Mouse (Mus musculus): ENCODE results near the gene Ankrd33b.
A peak's percentile ranks its signal among the peaks of the same experiment; 100 is the strongest.

Gene Ankrd33b

DNA sequence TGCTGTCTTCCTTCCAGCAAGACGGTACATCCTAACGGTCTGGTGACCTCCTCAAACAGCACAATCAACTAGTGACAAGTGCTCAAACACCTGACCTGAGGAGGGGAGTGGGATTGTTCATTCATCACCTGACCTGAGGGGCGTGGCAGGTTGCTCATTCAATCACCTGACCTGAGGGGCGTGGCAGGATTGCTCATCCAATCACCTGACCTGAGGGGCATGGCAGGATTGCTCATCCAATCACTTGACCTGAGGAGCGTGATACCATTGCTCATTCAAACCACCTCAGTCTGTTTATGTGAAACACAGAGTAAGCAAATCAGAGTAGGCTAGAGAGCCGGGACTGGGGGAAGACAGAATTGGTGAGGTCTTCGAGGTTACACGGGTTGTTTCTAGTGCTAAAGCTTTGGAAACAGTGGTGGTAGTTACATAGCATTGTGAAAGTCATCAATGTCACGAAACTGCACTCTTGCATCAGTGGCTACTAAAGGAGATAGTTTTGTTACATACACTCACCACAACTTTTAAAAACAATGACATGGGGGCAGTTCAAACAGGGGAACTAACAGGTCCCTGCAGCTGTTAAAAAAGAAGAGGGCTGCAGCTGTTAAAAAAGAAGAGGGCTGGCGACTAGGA, 28.8 kb downstream of the Ankrd33b start:
- DNase-seq (ENCODE audit: low read depth, low spot score): no peak

DNA sequence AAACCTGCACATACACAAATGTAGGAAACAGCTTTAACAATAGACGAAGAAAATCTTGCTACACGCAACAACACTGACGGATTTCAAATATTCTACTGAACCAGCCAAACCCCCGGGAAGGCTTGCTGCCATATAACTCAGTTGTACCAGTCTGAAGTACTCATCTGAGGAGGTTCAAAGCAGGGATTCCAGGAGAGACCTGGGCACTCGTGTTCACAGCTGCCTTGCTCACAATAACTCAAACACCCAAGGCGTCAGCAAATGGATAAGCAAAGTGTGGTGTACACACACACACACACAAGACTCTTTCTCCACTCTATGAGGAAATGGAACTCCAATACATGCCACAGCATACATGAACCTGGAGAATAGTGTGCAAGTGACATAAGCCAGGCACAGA, 29.5 kb downstream of the Ankrd33b start:
- no peak for DNase-seq (ENCODE audit: low read depth, low spot score)

DNA sequence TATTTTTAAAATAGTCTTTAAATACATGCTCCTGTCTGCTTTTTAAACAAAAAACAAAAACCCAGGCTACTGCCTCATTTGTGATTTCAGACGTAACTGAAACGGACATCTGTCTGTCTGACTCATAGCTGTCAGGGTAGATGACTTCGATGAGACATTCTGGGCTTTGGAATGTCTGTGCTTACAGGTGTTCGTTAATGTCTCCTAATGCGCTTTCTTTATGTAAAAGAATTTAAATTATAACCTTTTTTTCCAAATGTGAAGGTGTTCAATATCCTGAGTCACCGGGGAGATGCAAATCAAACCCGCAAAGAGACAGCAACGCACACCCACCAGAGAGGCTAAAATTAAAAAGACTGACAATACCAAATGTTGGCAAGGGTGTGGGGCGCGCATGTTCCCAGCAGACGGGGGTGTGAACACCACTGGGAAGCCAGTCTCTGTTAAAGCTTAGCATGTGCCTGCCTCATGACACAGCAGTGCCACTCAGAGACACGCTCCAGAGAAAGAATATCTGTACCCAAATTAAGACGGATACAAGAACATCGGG, 30.3 kb downstream of the Ankrd33b start:
- no peak for DNase-seq (ENCODE audit: low read depth, low spot score)

DNA sequence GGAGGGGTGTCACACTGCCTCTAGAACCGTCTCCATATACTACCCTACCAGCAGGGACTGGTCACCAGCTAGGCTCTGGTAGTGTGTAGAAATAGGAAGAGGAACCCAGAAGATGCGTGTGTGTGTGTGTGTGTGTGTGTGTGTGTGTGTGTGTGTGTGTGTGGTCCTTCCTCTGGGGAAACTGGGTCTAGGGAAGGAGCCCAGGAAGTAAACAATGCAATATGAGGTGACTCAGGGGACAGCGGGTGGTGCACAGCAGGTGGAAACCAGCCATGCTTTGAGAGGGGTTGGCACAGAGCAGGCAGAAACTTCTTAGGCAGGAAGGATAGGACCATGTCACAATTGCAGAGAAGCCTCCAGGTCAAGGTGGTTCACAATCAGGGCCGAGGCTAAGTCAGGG, 30.8 kb downstream of the Ankrd33b start:
- no peak for DNase-seq (ENCODE audit: low read depth, low spot score)

DNA sequence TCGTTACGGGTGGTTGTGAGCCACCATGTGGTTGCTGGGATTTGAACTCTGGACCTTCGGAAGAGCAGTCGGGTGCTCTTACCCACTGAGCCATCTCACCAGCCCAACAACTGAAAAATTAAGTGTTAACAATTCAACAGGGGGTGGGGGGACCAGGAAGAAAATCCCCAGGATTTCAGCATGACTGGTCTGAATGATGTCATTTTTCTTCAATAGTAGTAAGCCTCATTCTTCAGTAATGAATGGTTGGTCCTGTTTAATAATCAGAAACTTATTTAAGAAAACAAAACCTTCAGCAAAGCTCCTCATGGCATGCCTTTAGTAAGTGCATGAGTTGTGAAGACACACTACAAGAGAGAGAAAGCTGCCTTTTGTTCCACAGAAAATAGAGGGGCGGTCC, 32.7 kb downstream of the Ankrd33b start:
- DNase-seq (ENCODE audit: low read depth, low spot score): no peak

DNA sequence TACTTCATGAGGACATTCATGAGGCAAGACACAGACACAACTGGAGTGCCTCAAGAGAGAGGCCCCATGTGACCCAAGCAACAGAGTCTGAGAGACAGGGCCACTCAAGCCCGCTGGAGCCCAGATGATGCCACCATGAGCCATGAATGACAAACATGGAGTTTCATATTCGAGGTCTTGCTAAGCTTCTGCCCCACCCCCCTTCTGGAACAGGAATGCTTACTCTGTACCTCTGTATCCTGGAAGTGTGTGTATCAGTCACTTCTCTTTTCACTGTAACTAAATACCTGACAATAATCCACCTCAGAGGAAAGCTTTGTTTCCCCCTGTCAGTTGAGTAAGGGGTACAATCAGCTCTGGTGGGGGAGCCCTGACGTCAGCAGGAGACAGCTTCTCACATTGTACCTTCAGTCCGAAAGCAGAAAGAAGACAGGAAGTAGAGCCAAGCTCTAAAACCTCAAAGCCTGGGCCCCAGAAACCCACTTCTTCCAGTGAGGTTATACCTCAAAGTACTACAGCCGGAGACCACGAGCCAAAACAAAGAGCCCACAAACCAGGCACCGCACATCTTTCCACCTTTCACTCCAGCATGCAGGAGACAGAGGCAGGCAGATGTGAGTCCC, 34.9 kb downstream of the Ankrd33b start:
- no peak for DNase-seq (ENCODE audit: low read depth, low spot score)

DNA sequence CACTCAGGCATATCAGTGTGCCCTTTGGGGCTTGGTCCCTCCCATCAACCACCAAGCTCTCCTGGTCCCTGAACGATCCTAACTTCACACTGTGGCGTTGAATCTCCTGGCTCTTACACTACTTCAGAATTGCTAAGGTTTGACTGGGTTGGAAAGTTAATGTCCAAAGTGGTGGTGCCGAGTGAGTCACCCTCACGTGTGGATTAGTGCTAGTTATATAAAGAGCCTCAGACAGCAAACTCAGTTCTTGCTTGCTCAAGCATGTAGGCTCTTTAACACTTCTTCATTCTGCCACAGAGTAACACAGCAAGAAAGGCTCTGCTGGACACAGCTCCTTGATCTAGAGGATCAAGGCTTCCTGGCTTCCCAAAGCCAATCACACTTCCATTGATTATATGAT, 35.8 kb downstream of the Ankrd33b start:
- DNase-seq (ENCODE audit: low read depth, low spot score): no peak

DNA sequence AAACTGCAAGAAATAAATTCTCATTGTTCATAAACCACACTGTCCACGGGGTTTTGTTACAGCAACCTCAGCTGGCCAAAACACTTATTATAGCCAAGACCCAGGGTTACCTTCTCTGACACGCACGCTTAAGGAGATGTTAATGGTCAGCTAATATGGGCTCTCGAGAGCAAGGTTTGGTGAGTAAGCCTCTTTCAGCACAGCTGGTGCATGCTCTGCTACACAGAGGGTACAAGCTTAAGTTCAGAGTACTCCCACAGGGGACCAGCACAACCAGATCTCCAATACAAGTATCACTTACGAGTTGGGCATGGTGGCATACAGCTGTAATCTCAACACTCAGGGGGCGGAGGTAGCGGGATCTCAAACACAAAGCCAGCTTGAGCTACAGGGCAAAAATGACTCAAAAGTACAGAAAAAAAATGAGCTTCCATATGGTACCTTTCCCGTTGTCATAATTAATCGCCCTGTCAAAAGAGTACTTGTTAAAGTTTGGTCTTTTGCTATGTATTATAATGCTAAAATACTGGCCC, 39.4 kb downstream of the Ankrd33b start:
- DNase-seq (ENCODE audit: low read depth, low spot score): no peak

DNA sequence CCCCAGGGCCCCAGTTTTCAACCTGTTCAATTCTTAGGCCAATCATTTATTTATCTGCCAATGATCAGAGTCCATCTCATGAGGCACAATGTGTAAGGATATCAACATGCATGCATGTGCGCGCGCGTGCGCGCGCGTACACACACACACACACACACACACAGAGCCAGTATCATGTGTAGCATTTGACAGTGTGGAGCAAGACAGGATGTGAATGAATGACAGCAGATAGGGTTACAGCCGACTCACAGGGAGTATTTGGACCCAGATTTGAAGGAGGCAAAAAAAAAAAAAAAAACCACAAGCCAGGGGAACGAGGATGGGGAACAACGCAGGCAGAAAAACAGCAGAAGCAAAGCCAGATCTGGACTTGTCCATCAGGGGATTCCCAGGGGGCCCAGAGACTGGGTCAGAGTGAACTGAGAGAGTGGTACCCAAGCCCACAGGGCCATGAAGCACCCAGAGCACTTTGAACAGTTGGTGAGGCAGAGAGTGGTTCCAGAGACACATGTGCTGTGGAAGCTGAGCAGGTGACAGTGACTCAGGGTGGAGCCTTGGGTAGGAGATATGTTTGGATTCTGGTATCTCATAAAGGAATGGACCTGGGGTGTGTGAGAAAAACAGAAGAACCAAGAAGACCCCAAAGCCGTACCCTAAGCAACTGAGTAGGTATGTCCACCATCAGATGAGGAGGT, 41.7 kb downstream of the Ankrd33b start:
- DNase-seq (ENCODE audit: low read depth, low spot score): no peak

DNA sequence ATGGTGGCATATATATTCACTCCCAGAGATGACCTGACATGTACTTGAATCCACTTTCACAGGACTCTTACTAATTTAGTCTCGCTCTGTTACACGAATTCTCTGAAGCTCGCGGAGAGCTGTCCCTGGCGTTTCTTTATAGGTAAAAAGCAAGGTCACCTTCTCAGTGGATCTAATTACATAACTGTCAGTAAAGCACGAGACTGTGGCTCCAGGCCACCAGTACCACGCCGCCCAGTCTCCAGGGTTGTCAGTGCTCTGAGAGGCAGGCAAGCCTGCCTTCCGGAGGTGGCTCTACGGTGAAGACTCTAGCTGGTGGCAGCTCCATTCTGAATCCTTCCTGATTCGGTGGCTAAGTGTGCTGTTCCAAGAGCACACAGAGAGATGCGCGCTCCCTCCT, 43.0 kb downstream of the Ankrd33b start:
- DNase-seq (ENCODE audit: low read depth, low spot score): no peak

DNA sequence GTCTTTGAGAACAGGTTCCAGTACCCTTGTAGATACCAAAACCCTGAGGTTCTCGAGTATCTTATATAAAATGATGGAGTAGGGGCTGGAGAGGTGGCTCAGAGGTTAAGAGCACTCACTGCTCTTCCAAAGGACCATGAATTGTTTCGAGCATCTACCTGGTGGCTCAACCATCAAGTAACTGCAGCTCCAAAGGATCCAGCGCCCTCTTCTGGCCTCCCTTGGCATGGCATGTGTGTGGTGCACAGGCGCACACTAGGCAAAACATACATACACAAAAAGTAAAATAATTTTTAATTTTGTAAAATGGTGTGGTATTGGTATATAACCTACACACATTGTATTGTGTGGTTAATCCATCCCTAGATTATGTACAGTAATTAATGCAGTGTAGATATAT, 43.8 kb downstream of the Ankrd33b start:
- DNase-seq (ENCODE audit: low read depth, low spot score): no peak

DNA sequence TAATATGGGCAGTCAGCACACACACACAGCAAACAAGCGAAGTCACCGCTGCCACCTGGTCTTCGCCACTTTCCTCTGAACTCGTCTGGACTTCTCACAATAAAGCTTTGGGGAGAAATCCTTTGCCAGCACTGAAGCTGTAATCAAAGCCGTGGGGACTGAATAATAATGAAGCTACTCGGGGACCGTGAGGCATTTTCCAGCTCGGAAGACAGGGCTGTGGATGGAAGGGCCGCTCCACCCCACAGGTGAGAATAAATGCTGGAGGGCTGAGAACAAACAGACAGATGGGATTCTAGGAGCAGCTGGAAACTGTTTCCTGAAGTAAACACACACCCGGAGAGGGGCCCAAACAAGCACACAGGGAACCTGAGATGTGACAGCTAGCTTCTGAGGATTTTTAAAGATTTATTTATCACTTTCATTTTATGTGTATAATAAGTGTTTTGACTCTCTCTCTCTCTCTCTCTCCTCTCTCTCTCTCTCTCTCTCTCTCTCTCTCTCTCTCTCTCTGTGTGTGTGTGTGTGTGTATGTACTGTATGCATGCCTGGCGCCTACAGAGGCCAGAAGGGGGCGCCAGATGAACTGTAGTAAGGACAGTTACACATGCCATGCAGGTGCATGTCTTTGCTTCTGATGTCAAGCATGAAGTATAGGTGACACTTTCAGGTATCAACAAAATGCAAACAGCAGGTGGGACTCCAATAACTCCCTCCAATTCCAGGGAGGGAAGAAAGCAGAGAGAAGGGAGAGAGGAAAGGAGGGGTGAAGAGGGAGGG, 46.7 kb downstream of the Ankrd33b start:
- no peak for DNase-seq (ENCODE audit: low read depth, low spot score)

DNA sequence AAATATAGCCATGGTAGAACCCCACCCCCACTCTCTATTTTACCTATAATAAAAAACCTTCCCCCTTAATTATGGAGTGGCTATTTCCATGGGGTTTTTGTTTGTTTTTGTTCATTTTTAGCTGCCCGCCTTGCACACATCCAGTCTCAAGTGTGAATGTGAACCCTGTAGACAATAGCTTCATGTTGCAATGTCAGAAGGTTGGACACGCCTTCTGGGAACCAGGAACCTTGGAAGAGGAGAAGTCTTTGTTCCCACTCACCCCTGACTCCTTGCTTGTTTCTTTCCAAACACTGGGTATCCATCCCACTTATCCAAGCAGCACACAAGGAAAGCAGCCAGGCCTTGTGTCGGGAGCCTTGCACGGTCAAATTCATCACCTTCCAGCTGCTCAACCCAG, 48.5 kb downstream of the Ankrd33b start:
- DNase-seq (ENCODE audit: low read depth, low spot score): no peak

DNA sequence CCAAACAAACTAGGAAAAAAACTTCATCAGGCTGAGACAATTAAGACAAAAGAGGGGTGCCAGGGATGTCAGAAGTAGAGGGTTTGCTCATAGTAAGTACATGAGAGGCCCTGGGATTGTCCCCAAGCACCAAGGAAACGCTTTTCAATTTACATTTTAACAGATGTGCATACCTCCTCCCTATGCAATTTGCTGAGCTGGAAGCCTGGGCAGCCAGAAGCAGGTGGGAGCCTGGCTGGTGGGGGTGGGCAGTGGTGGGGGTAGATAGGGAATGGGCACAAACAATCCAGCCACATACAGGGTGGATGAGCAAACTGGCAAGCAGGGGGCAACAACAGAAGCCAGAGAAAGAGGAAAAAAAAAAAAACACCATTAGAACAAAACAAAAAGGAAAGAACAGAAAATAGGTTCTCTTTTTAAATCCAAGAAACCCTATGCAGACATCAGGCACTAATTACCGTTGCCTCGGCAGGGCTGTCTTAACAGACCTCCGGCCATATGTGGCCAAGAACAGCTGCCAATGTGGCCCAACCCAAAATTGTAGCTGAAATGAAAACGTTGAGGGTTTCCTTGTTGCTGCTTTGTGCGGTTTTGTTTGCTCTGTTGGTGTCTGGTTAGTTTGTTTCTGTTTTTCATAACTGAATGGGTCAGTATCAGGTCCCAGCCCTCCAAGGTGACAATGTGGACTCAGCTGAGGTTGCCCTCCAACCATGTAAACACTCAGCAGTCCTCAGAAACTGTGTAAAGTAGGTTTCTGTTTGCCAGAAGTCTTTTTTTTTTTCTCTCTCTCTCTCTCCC, 49.2 kb downstream of the Ankrd33b start:
- DNase-seq (ENCODE audit: low read depth, low spot score): no peak

DNA sequence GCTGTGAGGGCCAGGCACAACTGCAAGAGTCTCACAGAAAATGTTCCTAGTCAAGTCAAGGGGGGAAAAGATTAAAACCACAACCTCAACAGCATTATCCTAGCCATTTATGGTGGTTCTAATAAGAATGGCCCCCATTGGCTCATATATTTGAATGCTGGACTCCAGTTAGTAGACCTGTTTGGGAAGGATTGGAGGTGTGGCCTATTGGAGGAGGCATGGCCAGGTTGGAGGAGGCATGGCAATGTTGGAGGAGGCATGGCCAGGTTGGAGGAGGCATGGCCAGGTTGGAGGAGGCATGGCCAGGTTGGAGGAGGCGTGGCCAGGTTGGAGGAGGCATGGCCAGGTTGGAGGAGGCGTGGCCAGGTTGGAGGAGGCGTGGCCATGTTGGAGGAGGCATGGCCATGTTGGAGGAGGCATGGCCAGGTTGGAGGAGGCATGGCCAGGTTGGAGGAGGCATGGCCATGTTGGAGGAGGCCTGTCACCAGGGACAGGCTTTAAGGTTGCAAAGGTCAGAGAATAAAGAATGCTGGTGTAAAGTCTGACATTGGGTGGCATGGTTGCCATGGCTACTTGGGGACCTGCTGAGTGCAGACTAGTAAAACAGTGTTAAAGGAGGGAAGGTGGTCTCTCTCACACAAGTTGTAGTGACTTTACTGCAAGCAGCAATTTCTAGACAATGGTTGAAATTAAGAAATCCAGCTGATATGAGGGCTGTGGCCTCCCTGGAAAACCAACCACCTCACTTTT, 50.3 kb downstream of the Ankrd33b start:
- DNase-seq (ENCODE audit: low read depth, low spot score): no peak

DNA sequence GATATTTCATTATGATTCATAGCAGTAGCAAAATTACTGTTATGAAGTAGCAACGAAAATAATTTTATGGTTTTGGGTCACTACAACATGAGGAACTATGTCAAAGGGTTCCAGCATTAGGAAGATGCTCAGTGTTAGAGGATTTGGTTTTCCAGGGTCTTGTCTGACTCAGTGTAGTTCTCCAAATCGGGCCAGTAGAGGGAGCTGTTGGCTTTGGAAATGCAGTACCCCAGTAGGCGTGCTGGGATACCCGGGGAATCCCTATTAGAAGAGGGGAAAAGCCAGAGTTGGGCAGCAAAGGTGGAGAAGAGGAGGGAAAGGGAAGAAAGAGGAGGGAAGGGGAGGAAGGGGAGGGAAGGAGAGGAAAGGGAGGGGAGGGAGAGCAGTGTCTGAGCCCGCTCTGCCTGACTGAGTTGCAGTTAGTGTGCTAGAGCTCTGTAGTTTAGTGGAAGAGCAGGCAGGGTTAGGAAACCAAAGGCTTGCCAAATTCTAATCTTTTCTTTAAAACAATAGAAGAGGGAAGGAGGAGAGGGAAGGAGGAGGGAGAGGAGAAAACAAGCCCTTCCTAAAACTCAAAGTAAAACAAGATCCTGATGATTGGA, 51.8 kb downstream of the Ankrd33b start:
- DNase-seq (ENCODE audit: low read depth, low spot score): peak; percentile 71

DNA sequence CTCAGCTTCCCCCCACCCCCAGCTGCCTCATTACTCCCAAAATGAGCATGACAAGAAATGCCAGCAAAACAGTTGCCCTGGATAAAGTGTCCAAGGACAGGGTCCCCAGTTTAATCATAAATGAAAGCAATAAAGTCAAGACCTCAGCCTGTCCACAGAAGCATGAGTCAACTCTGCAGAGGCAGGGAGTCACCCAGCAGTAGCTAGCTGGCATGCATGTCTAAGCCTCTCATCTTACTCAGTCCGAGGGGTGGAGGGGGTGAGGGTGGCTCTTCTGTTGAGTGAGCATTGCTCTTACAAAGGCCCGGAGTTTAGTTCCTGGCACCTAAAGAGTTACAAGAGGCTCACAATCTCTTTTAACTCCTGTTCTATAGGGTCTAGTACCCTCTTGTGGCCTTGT, 55.5 kb downstream of the Ankrd33b start:
- DNase-seq (ENCODE audit: low read depth, low spot score): no peak

DNA sequence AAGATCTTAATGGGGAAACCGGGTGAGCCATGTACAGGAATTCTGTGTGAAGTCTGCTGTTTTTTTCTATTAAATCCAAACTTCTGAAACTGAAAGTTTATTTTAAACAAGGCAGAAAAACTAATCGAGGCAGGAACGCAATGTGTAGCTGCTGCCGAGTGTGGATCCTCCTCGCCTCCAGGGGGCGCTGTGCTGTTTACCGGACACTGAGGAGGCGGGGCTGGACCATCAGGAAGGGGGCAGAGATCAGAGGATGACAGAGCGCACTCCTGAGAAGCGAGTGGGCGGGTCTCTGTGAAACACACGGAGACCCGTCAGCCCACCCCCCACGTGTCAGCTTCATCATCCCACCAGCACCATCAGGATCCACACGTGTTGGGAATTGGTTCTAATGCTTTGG, 58.0 kb downstream of the Ankrd33b start:
- DNase-seq (ENCODE audit: low read depth, low spot score): no peak

DNA sequence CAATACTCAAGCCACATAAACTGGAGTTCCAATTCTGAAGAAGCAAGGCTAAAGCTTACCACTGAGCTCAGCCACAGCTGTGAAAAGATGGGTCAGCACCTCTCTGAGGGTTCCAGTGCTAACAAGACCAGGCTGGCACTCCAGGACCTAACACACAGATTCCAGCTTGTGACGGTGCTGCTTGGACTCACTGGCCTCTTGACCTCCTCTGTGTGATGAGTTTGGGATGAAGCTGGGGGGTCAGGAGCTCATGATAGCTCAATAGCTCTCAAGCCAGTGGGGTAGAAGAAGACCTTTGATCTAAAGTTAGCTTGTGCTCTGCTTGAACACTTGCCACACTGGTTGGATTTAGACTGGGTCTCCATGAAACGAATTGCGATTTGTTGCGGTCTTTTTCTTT, 60.8 kb downstream of the Ankrd33b start:
- DNase-seq (ENCODE audit: low read depth, low spot score): no peak

DNA sequence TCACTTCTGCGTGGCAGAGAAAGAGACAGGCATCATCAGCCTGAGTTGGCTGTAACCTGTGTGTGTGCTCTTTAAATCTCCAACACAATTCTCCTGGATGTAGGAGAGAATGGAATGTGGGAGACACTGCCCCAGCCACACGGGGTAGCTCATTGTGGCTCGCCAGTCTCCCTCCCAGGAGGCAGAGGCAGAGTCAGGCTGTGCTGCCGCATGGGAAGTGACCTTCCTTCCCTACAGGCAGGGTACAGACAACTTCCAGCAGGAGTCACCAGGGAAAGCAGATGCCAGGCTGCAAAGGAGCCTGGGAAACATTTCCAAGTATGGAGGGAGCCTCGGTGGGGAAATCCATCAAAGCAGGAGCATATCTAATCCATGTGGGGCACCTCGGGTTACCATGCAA, 62.3 kb downstream of the Ankrd33b start:
- DNase-seq (ENCODE audit: low read depth, low spot score): no peak

All from brain, embryonic 18.5 days (tissue).